Mouse (Mus musculus) kidney, adult 2 months (tissue): Measurements from ENCODE around the gene Axdnd1.

ENCODE experiments used
- CTCF ChIP-seq: fragments of 200-500 bp; conservative IDR thresholded peaks from 2 replicates; pipeline ENCODE4 v1.5.1; 2011; ENCODE audit warnings: low read depth, mild to moderate bottlenecking, control low read depth, low read length, moderate library complexity, mixed read lengths; ENCODE audit not compliant: insufficient read depth, insufficient read length
- POLR2A ChIP-seq: fragments of 200-500 bp; IDR thresholded peaks from one replicate; pipeline ENCODE4 v1.6.1; 2011; ENCODE audit warnings: low read depth, low read length, control low read depth

GRCm38 (mm10) chr1:156450478-156450877, 29.5 kb upstream of the Axdnd1 start:
- TF ChIP-seq CTCF (no peak), POLR2A (no peak)
